Mouse (Mus musculus) T-helper 2 cell (primary cell): Measurements from ENCODE around the gene Mras.

Experiments used
- in situ Hi-C: fragments of 300-600 bp; cut with MboI, MseI; formaldehyde crosslinking; loops from one replicate; pipeline ENCODE4 v1.15.1; 2025; ENCODE audit warnings: high pct_unique_total_duplicates

Mras gene

GRCm38 (mm10) chr9:99441647-99442433 is 4.7 kb upstream of the Mras start:
- in situ Hi-C loops: no loop called here

GRCm38 (mm10) chr9:99440941-99441340 is 3.8 kb upstream of the Mras start:
- in situ Hi-C loops: no loop called here

- in situ Hi-C loops: no loop called here
Measured at GRCm38 (mm10) chr9:99439064-99439463, 1.9 kb upstream of the Mras start.

- in situ Hi-C loops: no loop called here
Measured at GRCm38 (mm10) chr9:99437781-99438565, 792 bp upstream of the Mras start.

- in situ Hi-C loops: no loop called here
Measured at GRCm38 (mm10) chr9:99436182-99437030, 775 bp downstream of the Mras start.

- in situ Hi-C loops: no loop called here
Measured at GRCm38 (mm10) chr9:99435619-99436181, 1.5 kb downstream of the Mras start.

- in situ Hi-C loops: no loop called here
Measured at GRCm38 (mm10) chr9:99434892-99435618, 2.1 kb downstream of the Mras start.

- in situ Hi-C loops: no loop called here
Measured at GRCm38 (mm10) chr9:99432478-99432877, 4.7 kb downstream of the Mras start.

GRCm38 (mm10) chr9:99431963-99432362 is 5.2 kb downstream of the Mras start:
- in situ Hi-C loops: no loop called here

- in situ Hi-C loops: no loop called here
Measured at GRCm38 (mm10) chr9:99431346-99431745, 5.8 kb downstream of the Mras start.

- in situ Hi-C loops: no loop called here
Measured at GRCm38 (mm10) chr9:99430806-99431205, 6.4 kb downstream of the Mras start.

- in situ Hi-C loops: no loop called here
Measured at GRCm38 (mm10) chr9:99429845-99430244, 7.3 kb downstream of the Mras start.

- in situ Hi-C loops: no loop called here
Measured at GRCm38 (mm10) chr9:99428601-99429331, 8.4 kb downstream of the Mras start.

GRCm38 (mm10) chr9:99425262-99425661 is 11.9 kb downstream of the Mras start:
- in situ Hi-C loops: no loop called here

GRCm38 (mm10) chr9:99424574-99424863 is 12.7 kb downstream of the Mras start:
- in situ Hi-C loops: no loop called here

GRCm38 (mm10) chr9:99423692-99424573 is 13.2 kb downstream of the Mras start:
- in situ Hi-C loops: no loop called here

GRCm38 (mm10) chr9:99421914-99422313 is 15.3 kb downstream of the Mras start:
- in situ Hi-C loops: no loop called here

- in situ Hi-C loops: no loop called here
Measured at GRCm38 (mm10) chr9:99419951-99420701, 17.1 kb downstream of the Mras start.

- in situ Hi-C loops: no loop called here
Measured at GRCm38 (mm10) chr9:99418377-99418776, 18.8 kb downstream of the Mras start.
